Mouse (Mus musculus) stomach, embryonic 16.5 days (tissue): ENCODE results near the gene Dld. TPM values are rescaled to one million over a fixed set of nuclear protein-coding genes. Genes with fewer than 3 reads are reported as not detected.

Experiments used
- ATAC-seq: fragments of 200-750 bp; cut with Nextera tagmentation; 2 replicates; pipeline ENCODE4 v1.8.0; 2017; ENCODE audit warnings: moderate number of reproducible peaks, moderate TSS enrichment; ENCODE audit not compliant: insufficient read depth, low FRiP score
- H3K27ac ChIP-seq: fragments of 300-500 bp; sonication (generic); 2 replicates; pipeline ENCODE4 v1.5.1; 2014; ENCODE audit warnings: low read length
- H3K27me3 ChIP-seq: fragments of 300-500 bp; sonication (generic); 2 replicates; pipeline ENCODE4 v1.6.1; 2014; ENCODE audit warnings: low read length, control low read depth, mixed read lengths; ENCODE audit not compliant: control insufficient read depth, insufficient read depth
- H3K36me3 ChIP-seq: fragments of 300-500 bp; sonication (generic); 2 replicates; pipeline ENCODE4 v1.6.1; 2014; ENCODE audit warnings: low read length; ENCODE audit not compliant: control insufficient read depth, insufficient read depth
- H3K4me1 ChIP-seq: fragments of 300-500 bp; sonication (generic); 2 replicates; pipeline ENCODE4 v1.6.1; 2014; ENCODE audit warnings: low read length, control low read depth, mixed read lengths; ENCODE audit not compliant: control insufficient read depth, insufficient read depth
- H3K4me2 ChIP-seq: fragments of 300-500 bp; sonication (generic); 2 replicates; pipeline ENCODE4 v1.6.1; 2014; ENCODE audit warnings: low read depth, low read length, mixed read lengths
- H3K4me3 ChIP-seq: fragments of 300-500 bp; sonication (generic); replicated peaks from 2 replicates; pipeline ENCODE4 v1.5.1; 2014; ENCODE audit warnings: mild to moderate bottlenecking, low read length
- H3K9ac ChIP-seq: fragments of 300-500 bp; sonication (generic); 2 replicates; pipeline ENCODE4 v1.6.1; 2014; ENCODE audit warnings: low read length
- H3K9me3 ChIP-seq: fragments of 300-500 bp; sonication (generic); replicated peaks from 2 replicates; pipeline ENCODE4 v1.6.1; 2016; ENCODE audit warnings: low read length, control low read depth; ENCODE audit not compliant: control insufficient read depth
- WGBS: fragments of 180-500 bp; shearing (Covaris S2); extraction: QIAGEN DNeasy Blood & Tissue Kit; methylation state at CpG from one replicate; pipeline ENCODE4 v1.1.7; 2014; 5-methylcytosine and 5-hydroxymethylcytosine counted together
- polyA plus RNA-seq: library from polyadenylated mRNA; unstranded; fragments of >200 nt; fragmentation: Nextera tagmentation; extraction: Ambion mirVana; gene quantifications from 2 replicates; pipeline ENCODE4 v1.2.1, GENCODE M21; 2015

The Dld gene
- polyA plus RNA-seq, 1 experiment from 2014 or later: 145 TPM

GRCm38 (mm10) chr12:31333261-31333660, 18.0 kb downstream of the Dld start:
- no peak overlapping the region for H3K27ac ChIP-seq
- no peaks in the 10 kb centered on the region for H3K4me1 ChIP-seq
- H3K4me3 ChIP-seq: no peak overlapping the region
- H3K9ac ChIP-seq: no peak overlapping the region
- no peak for ATAC-seq
- no peak overlapping the region for H3K4me2 ChIP-seq
- WGBS: 89% methylated on average over 1 of the region's 1 CpGs
- H3K36me3 ChIP-seq: peaks cover 15% of the 10 kb centered on the region
- no peaks in the 10 kb centered on the region for H3K9me3 ChIP-seq
- H3K27me3 ChIP-seq: no peaks in the 10 kb centered on the region

- Histone ChIP-seq H3K36me3 (peaks cover 33% of the 10 kb centered on the region), H3K4me2 (no peak overlapping the region), H3K4me3 (no peak overlapping the region), H3K9ac (no peak overlapping the region), H3K9me3 (no peaks in the 10 kb centered on the region), H3K27ac (no peak overlapping the region), H3K27me3 (no peaks in the 10 kb centered on the region), H3K4me1 (no peaks in the 10 kb centered on the region)
- WGBS: 70% methylated on average over 9 of the region's 9 CpGs
- no peak for ATAC-seq
These were observed 24.1 kb downstream of the Dld start for GRCm38 (mm10) chr12:31327139-31327538.

DNA sequence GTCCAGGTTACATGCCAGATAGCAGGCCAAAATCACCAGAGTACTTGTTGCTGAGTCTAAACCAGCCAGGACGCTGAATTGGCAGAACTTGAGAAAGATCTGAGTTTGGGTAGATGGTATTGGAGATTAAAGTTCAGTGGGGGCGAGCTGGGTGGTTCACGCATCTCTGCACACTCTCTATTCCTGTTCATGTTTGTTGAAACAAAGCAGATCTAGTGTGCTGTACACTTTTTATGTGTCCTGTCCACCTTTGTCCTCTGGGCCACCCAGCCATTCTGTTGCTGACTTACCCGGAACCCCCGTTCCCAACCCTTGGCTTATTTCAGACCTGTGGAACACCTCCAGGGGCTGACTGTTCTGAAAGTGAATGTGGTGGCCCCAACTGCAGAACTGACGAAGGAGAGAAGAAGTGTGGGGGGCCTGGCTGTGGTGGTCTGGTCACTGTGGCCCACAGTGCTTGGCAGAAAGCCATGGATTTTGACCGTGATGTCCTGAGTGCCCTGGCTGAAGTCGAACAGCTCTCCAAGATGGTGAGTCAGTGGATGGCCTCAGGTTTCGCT, 28.0 kb downstream of the Dld start:
- no peaks in the 10 kb centered on the region for H3K9me3 ChIP-seq
- no peaks in the 10 kb centered on the region for H3K27me3 ChIP-seq
- 82% methylated on average over 9 of the region's 9 CpGs for whole genome bisulfite sequencing
- no peak overlapping the region for H3K27ac ChIP-seq
- H3K9ac ChIP-seq: no peak overlapping the region
- H3K4me3 ChIP-seq: no peak overlapping the region
- peaks cover 33% of the 10 kb centered on the region for H3K36me3 ChIP-seq
- H3K4me1 ChIP-seq: no peaks in the 10 kb centered on the region
- ATAC-seq: no peak
- no peak overlapping the region for H3K4me2 ChIP-seq

GRCm38 (mm10) chr12:31321532-31321931, 29.7 kb downstream of the Dld start:
- Histone ChIP-seq H3K9me3 (no peaks in the 10 kb centered on the region), H3K27me3 (no peaks in the 10 kb centered on the region), H3K4me2 (no peak overlapping the region), H3K4me3 (no peak overlapping the region), H3K9ac (no peak overlapping the region), H3K4me1 (no peaks in the 10 kb centered on the region), H3K36me3 (peaks cover 24% of the 10 kb centered on the region), H3K27ac (no peak overlapping the region)
- 78% methylated on average over 1 of the region's 1 CpGs for WGBS
- no peak for ATAC-seq

DNA sequence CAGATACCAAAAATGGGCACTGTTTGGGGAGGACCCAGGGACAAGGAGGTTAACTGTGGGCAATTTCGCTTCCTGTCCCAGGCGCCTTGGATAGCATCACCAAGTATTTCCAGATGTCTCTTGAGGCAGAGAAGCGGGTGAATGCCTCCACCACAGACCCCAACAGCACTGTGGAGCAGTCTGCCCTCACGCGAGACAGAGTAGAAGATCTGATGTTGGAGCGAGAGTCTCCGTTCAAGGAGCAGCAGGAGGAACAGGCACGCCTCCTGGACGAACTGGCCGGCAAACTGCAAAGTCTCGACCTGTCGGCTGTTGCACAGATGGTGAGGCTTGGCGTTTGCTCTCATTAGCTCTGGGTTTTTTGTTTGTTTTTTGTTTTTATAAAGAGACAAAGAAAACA, 30.4 kb downstream of the Dld start:
- Histone ChIP-seq H3K36me3 (peaks cover 20% of the 10 kb centered on the region), H3K4me3 (no peak overlapping the region), H3K9ac (no peak overlapping the region), H3K27me3 (no peaks in the 10 kb centered on the region), H3K9me3 (no peaks in the 10 kb centered on the region), H3K4me1 (no peaks in the 10 kb centered on the region), H3K27ac (no peak overlapping the region), H3K4me2 (no peak overlapping the region)
- no peak for ATAC-seq
- 74% methylated on average over 13 of the region's 13 CpGs for WGBS

- H3K27ac ChIP-seq: no peak overlapping the region
- no peak overlapping the region for H3K9ac ChIP-seq
- H3K36me3 ChIP-seq: peaks cover 24% of the 10 kb centered on the region
- no peak overlapping the region for H3K4me2 ChIP-seq
- H3K4me1 ChIP-seq: no peaks in the 10 kb centered on the region
- no peak for ATAC-seq
- no peaks in the 10 kb centered on the region for H3K9me3 ChIP-seq
- H3K4me3 ChIP-seq: no peak overlapping the region
- H3K27me3 ChIP-seq: no peaks in the 10 kb centered on the region
- WGBS: 76% methylated on average over 10 of the region's 10 CpGs
These were observed 32.8 kb downstream of the Dld start for GRCm38 (mm10) chr12:31318409-31318963.

DNA sequence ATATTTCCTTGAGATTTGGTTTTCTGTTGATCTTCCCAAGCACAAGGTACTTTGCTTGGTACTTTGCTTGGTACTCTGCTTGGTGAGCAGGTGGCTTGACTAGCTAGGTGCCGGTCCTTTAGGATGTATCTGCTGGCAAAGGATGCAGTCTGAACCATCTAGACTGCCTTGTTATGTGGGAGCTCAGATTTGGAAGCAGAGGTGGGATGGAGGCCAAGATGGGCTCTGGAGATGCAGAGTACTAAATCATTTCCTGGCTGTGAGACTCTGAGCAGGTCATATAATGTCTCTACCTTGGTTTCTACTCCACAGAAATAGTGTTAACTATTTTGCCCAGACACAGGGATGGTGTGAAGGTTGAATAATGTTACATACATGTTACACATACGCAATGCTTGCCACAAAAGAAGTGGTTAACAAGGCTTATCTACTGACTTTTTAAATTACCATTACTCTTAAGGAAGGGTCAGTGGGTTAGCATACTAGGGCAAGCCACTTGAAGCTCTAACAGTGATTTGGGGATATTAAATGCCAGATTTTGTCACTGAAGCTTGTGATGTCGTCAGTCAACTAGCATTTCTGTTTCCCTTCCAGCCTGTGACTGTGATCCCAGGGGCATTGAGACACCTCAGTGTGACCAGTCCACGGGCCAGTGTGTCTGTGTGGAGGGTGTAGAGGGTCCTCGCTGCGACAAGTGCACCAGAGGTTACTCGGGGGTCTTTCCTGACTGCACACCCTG, 33.4 kb downstream of the Dld start:
- Histone ChIP-seq H3K4me3 (no peak overlapping the region), H3K36me3 (peaks cover 27% of the 10 kb centered on the region), H3K9me3 (no peaks in the 10 kb centered on the region), H3K9ac (no peak overlapping the region), H3K4me2 (no peak overlapping the region), H3K27me3 (no peaks in the 10 kb centered on the region), H3K27ac (no peak overlapping the region), H3K4me1 (no peaks in the 10 kb centered on the region)
- ATAC-seq: no peak
- WGBS: 89% methylated on average over 7 of the region's 7 CpGs

DNA sequence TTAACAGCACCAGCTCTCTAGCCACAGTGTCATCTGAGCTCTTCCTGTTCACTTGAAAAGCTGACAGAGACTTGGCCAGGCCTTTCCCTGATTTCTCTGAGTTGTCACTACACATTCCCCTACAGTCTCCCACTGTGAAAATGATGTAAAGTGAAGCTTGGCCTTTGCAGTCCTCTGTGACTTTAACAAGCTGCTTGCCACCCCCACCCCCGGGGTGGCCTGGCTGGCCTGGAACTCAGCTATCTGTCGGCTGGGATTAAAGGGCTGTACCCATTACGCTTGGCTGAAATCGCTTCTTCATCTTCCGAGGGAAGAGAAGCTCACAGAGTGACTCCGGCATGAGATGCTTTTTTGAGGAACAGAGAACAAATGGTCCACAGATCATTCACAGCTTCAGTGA, 35.3 kb downstream of the Dld start:
- Histone ChIP-seq H3K36me3 (peaks cover 39% of the 10 kb centered on the region), H3K4me1 (no peaks in the 10 kb centered on the region), H3K4me2 (no peak overlapping the region), H3K9ac (no peak overlapping the region), H3K27me3 (no peaks in the 10 kb centered on the region), H3K27ac (no peak overlapping the region), H3K4me3 (no peak overlapping the region), H3K9me3 (no peaks in the 10 kb centered on the region)
- no peak for ATAC-seq
- WGBS: 81% methylated on average over 6 of the region's 6 CpGs

GRCm38 (mm10) chr12:31314310-31314709, 36.9 kb downstream of the Dld start:
- 89% methylated on average over 7 of the region's 7 CpGs for WGBS
- no peak overlapping the region for H3K9ac ChIP-seq
- no peak overlapping the region for H3K27ac ChIP-seq
- H3K4me3 ChIP-seq: no peak overlapping the region
- no peak overlapping the region for H3K4me2 ChIP-seq
- peaks cover 41% of the 10 kb centered on the region for H3K36me3 ChIP-seq
- no peaks in the 10 kb centered on the region for H3K27me3 ChIP-seq
- no peaks in the 10 kb centered on the region for H3K9me3 ChIP-seq
- no peak for ATAC-seq
- H3K4me1 ChIP-seq: no peaks in the 10 kb centered on the region
